Mouse (Mus musculus): ENCODE results near the gene Fntb.

GRCm38 (mm10) chr12:76942476-76942875 is 177.1 kb downstream of the Fntb start:
- TF ChIP-seq CTCF (IDR thresholded peaks at IDR 0.05 in 2 of 3, conservative IDR thresholded peaks at IDR 0.05 in 1 of 3; ENCODE audit: control insufficient read depth in 1 of 3, insufficient read depth in 1 of 3, low read depth in 2 of 3, low read length in 3 of 3, poor library complexity in 1 of 3, severe bottlenecking in 1 of 3) (no peak), KAT2A (conservative IDR thresholded peaks at IDR 0.05; ENCODE audit: low read depth, low read length) (no peak), SMC3 (IDR thresholded peaks at IDR 0.05; ENCODE audit: low read depth, low read length) (no peak), MAFK (IDR thresholded peaks at IDR 0.05; ENCODE audit: borderline replicate concordance, low read depth, low read length) (no peak), MAX (IDR thresholded peaks at IDR 0.05; ENCODE audit: low read length) (no peak), MYC (IDR thresholded peaks at IDR 0.05; ENCODE audit: low read depth, low read length) (no peak), MXI1 (IDR thresholded peaks at IDR 0.05; ENCODE audit: low read depth, low read length) (no peak), CHD2 (IDR thresholded peaks at IDR 0.05; ENCODE audit: low read length) (no peak), ZMIZ1 (IDR thresholded peaks at IDR 0.05; ENCODE audit: low read depth, low read length) (no peak), USF1 (IDR thresholded peaks at IDR 0.05; ENCODE audit: low read depth, low read length) (no peak)
